Mouse (Mus musculus): Measurements from ENCODE around the gene Ccs.
"Not testable (repeated sequence)": the region's sequence is repeated elsewhere in the genome, so short reads cannot be mapped to it uniquely, and the experiment has no call there.

The Ccs gene

DNA sequence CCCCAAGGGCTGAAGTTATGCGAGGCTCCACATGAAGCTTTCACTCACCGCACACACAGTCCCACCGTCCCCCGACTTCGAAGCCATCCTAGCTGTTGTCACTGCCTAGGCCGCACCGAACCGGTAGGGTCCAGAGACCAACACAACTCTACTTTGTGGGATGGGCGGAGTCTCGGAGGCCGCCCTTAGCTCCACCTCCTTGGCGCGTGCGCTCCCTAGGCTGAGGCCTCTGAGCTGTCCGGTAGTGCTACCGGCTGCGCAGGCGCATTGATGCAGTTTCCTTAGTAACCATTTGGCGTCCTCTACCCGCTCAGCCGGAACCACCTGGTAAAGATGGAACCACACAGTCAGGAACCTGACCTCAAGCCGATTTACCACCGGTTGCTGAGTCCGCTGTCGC, at the start of gene Ccs, which contains the start of gene Ccdc87:
TSS of gene Ccs (minus strand) at position 184 of the 400 bp plus-strand sequence.
TSS of gene Ccdc87 (plus strand) at position 218 of the 400 bp plus-strand sequence.
- DNase-seq, result peak; percentile 97

DNA sequence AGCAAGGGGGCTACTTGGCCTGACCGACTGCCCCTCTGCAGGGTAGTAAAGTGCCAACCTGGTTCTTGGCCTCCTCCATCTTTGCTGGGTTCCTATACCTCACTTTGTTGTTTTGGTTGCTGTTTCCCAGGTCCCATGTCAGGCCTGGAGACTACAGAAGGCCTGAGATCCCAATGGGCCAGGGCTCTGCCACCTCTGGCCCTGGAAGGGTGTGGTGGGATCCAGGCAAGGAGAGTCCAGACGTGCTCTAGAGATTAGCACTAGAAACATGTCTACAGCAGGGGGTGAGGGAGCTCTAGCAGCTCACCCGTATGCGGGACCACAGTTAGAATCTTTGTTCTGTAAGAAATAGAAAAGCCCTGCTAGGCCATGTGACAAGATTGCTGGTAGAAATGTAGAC, 44.8 kb upstream of the Ccs start:
- no peak for DNase-seq

DNA sequence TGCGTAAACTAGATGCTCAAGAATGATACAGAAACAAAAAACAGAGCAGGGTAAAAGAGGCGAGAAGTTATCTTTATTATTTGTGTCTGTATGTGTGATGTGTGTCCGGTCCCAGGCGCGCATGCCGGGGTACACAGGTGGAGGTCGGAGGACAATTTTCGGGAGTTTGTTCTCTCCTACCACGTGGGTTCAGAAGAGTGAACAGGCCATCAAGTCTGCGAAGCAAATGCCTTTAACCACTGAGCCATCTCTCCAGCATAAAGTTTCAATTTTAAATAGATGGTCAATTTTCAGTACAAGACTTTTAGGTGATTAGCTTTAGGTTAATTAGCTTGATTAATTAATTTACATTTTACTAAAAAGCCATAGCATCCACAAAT, 40.2 kb upstream of the Ccs start:
- DNase-seq, result no peak

DNA sequence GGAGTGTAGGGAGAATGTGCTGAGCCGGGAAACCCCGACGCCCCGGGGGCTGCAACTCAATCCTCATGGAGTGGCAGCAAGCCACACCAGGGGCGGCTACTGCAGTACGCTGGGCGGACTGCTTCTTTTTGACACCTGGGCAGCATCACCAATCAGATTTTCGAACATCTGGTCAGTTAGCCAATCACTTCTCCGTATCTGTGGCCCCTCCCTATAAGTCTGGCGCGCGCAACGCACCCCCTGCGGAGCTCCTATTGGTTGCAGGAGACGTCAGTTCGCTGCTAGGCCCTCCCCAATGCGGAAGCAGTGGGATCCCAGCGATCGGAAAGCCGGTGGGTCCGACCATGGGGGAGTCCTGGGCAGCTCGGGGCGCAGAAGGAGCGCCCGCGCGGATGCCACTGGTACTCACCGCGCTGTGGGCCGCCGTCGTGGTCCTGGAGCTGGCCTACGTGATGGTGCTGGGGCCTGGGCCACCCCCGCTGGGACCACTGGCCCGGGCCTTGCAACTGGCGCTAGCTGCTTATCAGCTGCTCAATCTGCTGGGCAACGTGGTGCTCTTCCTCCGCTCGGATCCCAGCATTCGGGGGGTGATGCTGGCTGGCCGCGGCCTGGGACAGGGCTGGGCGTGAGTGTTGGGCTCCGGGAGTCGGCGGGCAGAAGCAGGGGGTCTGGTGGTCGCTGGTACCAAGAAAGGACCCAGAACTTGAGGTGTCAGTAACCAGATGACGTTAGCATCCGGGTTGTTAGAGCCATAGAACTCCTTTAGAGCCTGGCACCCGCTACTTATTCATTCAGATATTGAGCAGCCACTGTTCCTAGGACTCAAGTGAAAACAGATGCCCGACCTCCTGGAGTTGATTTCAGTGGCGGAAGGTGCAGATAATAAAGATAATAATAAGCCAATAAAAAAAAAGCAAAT, 39.5 kb upstream of the Ccs start, which contains the start of gene Zdhhc24:
TSS of gene Zdhhc24 (plus strand) at position 264 of the 919 bp plus-strand sequence.
- peak; percentile 95 for DNase-seq

DNA sequence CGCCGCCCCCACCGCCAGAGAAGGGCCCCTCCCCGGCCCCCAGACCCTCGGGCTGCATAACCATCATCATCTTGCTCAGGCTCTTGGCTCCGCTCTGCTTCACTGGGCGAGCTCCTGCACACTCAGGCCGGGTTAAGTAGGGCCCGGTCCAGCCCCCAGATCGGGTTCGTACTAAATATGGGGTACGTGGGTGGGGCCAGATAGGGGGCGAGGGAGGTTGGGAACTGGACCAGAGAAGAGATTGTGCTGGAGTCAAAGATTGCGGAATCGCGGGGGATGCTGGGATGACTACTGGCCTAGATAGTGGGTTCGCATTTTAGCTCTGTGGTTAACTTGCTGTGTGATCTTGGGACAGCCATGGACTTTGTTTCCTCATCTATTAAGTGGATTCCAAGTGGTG, 38.7 kb upstream of the Ccs start, which contains the start of gene Actn3:
TSS of gene Actn3 (minus strand) at position 125 of the 400 bp plus-strand sequence.
- DNase-seq, result no peak

DNA sequence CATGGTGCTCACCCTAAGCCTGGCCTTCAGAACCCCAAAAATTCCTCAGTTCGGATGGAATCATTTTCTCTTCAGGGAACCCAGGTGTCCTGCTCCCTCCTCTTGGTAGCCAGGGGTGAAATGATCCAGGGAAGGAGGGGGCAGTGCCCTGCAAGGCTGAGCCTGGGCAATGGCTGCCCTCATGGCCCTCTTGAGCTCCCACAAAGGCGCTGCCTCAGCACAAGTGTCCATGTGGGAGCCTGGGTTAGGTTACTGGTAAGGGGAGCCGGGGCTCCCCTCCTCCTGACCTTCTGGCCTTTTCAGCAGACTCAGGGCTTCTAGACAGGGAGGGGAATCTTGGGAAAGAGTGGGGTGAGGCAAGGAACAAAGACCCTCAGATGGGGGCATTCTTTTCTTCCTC, 37.6 kb upstream of the Ccs start:
- no peak for DNase-seq

DNA sequence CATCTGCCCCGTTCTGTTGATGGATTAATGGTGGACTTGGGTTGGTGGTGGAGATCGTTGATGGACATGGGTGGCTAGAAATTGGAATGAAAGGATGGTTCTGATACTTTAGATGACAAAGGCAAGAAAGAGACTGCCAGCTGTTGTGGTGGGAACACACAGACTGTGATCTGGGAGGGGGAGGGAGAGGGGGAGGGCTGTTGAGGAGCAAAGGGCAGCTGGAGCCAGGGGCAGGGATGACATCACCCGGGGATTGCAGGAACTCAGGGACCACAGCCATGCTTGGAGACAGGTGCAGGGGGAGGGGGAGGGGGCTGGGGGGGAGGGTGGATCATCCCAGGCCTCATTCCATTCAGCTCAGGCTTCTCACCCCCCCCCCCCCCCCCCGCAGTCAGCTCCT, 37.1 kb upstream of the Ccs start:
- no peak for DNase-seq

DNA sequence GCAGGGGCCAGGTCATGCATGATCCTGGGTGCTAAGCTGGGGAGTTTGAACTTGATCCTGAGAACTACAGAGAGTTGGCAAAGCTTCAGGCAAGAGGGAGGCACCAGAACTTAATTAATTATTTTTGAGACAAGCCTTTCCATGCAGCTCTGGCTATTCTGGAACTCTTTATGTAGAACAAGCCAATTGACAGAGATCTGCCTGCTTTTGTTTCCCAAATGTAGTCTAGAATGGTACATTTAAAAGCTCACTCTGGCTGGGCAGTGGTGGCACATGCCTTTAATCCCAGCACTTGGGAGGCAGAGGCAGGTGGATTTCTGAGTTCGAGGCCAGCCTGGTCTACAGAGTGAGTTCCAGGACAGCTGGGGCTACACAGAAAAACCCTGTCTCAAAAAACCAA, 35.5 kb upstream of the Ccs start:
- DNase-seq, result not testable (repeated sequence)

DNA sequence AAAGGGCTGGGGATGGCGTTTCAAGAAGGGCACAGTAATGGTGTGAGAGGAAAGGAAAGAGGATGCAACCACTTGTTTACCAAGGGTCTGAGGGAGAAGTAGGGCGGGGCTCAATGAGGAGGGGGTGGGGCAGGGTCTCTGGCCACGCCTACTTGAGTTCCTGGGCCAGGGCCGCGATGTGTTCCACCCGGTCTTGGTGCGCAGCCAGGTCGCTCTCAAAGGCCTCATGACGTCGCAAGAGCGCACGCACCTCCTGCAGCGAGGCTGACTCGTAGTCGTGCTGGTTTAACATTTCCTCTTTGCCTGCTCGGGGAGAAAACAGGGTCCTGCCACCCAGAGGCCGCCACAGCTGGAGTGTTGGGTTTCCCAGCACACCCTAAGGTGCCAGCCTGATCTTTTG, 26.0 kb upstream of the Ccs start:
- DNase-seq, result no peak

DNA sequence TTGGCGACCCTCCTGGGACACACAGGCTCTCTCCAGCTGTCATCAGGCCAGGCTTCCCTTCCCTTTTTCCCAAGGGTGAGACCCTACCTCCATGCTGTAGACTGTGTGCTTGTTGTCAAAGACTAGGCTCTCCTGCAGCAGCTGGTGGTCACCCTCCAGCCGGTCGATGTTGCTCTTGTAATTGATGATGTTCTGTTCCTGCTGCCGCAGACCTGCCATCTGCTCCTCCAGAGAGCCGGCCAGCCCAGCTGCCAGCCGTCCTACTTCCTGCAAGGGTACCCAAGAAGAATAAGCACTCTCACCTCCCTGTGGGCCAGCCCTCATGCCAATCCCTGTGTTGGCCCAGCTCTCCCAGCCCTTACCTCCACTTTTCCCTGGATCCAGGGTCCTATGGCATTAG, 23.9 kb upstream of the Ccs start:
- DNase-seq, result no peak

DNA sequence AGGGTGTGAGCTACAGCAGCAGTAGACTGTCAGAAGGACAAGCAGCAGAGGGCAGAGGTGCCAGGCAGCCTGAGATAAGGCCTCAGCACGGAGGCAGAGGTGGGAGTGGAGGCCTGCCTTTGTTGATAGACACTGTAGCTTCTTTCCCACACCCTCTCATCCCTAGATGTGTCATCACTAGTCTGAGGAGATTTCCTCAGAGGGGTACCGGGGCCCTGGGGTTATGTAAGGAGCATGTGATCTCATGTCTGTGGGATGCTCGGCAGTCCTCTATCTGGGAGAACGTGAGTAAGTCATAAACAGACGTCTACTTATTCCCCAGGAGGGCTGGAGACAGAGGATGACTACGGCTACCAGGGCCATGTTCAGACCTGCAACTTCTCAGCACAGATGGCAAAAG, 19.9 kb upstream of the Ccs start:
- no peak for DNase-seq

DNA sequence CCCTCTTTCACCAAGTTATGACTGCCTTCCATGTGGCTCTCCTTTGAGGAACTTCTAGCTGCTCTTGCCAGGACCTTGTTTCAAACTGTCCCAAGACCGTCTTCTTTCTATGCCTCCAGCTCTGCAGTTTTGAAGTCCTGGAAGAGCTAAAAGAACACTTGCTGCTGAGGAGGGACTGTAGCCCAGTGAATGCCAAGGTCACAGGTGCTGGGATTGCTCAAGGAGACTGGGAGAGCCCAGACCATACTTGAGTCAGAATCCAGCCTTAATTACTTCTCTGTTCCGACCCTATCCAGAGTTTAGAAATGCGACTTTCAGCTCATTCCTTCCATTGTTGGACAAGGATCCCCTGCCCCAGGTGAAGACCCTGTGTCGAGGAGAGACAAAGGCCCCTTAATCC, 16.8 kb upstream of the Ccs start:
- DNase-seq, result no peak

DNA sequence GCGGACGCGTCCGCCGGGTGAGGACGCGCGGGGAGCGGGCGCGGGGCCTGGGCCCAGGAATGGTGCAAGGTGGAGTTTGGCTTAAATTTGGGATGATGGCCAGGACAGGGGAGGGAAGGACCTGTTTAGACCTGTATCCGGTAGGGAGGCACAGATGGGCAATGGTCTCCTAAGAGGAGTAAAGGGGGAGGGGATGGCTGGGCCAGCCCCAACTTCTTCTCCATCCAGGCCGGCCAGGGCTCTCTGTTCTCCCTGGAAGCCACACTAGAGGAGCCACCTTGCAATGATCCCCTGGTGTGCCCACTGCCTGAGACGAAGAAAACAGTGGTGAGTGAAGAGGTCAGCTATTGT, 16.3 kb upstream of the Ccs start:
- DNase-seq, result no peak

DNA sequence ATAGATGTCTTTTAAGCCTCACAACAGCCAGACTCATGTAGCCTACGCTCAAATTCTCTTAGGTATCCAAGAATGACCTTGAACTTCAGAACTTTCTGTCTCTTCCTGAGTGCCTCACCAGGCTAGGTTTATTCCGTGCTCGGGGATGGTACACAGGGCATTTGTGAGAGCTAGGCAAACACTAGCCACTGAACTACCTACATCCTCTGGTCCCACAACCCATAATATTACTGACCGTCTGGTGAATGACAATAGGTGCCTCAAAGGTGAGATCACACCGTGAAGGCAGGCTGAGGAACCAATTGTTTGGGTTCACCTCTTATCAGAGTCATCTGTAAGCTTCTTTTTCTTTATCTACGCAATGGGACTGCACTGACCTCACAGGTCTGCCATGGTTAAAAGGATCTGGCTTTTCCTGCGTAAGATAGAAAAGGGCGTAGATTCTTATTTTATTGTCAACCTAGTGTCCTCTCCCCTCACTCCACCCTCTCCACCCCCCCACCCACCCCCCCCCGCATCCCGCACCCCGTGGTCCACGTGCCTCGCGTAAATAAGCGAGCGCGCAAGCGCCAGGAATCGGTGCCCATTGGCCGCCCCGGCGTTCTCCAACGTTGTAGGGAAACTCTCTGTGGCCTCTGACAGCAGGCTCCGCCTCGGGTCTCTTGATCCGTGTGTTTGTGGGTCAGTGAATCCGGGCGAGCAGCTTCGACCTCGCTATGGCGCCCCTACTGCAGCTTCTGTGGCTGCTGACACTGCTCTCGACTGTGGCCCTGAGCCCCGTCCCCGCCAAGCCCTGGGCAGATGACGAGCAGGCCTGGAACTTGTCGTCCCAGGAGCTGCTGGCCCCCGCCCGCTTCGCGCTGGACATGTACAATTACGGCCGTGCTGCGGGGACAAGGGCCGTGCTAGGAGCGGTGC, 15.7 kb upstream of the Ccs start, which contains the start of gene Ctsf:
TSS of gene Ctsf (plus strand) at position 579 of the 918 bp plus-strand sequence.
- peak; percentile 96 for DNase-seq

DNA sequence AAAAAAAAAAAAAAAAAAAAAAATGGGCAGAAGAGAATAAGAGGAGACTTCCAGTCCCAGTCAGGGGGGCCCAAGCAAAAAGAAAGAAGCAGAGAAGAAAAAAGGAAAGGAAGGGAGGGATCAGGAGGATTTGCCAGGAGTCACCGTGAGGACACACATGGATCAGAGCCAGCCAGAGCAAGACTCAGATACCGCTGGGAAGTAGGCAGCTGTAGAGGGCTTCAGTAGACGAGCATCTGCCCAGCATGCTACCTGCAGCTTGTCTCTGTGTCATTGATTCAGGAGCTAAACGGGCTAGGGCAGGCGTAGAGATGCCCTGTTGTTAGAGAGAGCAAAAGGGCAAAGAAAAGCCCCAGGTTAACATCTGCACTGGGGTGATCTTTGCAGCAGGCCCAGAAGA, 11.1 kb upstream of the Ccs start:
- no peak for DNase-seq

DNA sequence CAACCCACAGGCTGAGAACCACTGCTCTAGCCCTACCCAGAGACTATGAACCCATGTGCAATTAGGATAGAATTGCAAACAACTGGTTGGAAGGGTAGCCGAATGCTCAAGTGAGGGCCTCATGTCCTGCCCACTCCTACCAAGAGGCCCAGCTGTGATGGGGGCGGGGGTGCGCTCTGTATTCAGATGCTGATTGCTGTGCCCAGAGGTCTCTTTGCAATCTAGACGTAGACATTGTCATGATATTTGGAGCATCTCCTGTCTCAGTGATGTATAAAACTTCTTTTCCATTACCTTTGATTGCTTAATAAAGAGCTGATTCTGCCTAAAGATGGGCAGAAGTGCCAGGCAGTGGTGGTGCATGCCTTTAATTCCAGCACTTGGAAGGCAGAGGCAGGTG, 10.7 kb upstream of the Ccs start:
- no peak for DNase-seq

DNA sequence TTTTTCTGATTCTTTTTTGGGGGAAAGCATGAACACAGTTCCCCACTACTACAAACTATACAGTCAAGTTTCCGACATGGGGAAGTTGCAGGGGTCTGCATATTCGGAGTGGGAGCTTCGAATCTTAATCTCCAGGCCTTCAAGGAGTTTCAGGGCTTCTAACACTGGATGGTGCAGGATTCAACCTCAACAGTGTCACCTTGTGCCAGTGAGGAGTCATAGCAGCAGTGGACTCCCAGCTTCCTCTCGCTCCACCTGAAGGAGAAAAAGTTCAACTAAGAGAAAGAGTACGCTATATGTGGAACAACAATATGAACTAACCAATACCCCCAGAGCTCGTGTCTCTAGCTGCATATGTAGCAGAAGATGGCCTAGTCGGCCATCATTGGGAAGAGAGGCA, 8.4 kb upstream of the Ccs start:
- no peak for DNase-seq

DNA sequence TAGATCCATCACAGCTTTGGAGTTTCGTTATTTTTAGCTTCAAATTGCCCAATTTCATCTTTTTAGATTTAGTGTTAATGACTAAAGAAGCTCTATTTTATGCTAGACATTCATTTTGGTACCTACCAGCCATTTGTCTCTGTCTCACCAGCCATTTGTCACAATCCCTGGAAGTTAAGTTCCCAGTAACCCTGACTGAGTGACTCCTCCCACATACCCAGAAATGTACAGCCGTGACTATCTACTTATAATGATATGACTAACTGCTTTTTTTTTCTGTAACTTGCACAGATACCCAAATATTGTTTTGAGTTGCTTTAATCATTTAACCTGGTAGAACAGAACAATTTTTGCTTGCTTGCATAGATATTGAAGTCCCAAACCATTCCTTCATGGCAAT, 6.7 kb upstream of the Ccs start:
- DNase-seq, result no peak

DNA sequence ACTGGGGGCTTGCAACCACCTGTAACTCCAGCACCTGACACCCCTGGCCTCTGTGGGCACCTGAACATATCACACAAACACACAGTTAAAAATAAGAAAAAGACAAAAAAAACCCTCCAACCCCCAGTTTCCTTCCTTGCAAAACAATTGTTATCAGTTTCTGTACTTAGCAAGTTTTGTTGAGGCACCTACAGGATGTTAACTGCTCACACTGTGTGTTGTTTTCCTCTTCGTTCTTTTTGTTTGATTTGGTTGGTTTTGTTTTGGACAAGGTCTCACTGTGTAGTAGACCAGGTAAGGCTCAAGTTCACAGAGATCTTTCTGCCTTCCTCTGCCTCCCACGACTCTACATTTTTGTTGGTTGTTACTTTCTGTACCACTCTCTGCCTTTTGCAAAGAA, 3.5 kb upstream of the Ccs start:
- no peak for DNase-seq

DNA sequence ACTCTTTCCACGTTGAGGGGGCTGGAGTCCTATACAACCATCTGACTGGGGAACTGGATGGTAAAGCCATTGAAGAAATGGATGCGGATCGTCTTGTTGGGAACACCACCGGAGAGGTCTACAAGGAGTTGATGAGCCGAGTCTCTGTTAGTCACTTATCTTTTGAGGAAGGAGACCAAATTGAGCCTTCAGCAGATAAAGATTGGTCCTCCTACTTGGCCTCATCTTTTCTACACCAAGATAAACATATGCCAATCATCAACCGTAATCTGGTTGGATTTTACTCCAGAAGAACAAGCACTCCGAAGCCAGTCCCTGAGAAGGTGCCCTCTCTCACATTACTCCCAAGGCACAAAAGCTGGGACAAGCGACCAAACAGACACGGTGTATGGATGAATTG, 1.7 kb upstream of the Ccs start:
- no peak for DNase-seq

DNA sequence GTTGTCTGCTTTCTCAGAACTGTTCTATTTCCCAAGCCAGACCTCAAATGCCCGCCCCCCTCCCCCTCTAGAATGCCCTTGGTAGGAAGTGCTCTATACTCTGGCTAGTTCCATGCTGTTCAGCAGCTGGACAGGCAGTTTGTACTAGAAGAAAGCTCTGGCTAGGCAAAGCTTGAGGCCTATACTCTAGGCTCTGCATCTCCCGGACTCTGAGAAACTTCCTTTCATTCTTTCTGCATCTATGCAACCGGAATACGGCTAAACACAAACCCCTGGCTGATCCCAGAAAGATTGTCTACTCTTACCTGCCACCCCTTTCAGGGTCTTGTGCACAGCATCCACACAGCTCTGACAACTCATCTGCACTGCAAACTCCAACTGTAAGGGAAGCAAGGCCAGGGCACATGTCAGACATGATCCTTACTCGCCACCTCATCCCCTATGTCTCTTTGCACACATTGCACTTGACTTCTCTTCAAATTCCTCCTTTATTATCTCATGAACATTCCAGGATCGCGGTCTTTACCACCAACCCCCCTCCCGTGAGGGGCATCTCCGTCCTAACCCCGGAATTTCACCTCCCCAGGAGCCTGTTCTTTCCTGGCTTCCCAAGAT, 499 bp downstream of the Ccs start:
- no peak for DNase-seq

DNA sequence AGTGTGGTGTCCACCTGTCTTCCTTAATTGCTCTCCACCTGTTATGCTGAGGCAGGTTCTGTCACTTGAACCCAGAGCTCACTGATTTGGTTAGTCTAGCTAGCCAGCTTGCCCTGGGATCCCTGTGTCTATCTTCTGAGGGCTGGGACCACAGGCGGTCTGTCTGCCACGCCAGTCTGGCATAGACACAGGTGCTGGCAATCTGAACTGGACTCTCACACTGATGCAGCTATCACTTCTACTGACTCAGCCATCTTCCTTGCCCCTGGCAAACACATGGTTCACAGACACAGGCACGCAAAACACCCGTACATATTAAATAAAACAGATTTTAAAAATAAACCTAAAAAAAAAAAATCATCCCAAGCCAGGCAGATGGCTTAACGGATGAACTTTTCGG, 2.1 kb downstream of the Ccs start:
- DNase-seq, result no peak

DNA sequence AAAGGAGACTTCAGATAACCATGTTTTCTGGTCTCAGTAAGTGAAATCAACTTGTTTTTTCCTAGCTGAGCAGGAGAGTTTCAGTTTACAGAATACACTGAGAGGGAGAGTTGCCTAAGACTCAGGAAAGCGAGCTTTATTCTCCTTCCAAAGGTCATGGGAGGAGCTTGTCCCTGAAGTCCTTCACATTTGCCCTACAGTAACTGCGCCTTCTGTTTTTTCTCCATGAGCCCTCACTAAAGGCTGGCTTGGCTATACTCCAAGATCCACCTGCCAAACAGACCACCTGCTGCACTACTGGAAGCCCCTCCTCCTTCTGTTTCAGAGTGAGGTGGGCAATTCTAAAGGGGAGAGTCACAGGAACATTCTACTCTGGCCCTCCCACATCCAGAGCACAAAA, 3.0 kb downstream of the Ccs start:
- no peak for DNase-seq

All from cerebellum, adult 9-11 months (tissue).